Mouse (Mus musculus): Measurements from ENCODE around the gene Ghdc. TPM values are rescaled to one million over a fixed set of nuclear protein-coding genes. Genes with fewer than 3 reads are reported as not detected.
"Not testable (repeated sequence)": the region's sequence is repeated elsewhere in the genome, so short reads cannot be mapped to it uniquely, and the experiment has no call there.

Gene Ghdc
- total RNA-seq, 2 experiments from 2014 or later: 7.3 TPM

DNA sequence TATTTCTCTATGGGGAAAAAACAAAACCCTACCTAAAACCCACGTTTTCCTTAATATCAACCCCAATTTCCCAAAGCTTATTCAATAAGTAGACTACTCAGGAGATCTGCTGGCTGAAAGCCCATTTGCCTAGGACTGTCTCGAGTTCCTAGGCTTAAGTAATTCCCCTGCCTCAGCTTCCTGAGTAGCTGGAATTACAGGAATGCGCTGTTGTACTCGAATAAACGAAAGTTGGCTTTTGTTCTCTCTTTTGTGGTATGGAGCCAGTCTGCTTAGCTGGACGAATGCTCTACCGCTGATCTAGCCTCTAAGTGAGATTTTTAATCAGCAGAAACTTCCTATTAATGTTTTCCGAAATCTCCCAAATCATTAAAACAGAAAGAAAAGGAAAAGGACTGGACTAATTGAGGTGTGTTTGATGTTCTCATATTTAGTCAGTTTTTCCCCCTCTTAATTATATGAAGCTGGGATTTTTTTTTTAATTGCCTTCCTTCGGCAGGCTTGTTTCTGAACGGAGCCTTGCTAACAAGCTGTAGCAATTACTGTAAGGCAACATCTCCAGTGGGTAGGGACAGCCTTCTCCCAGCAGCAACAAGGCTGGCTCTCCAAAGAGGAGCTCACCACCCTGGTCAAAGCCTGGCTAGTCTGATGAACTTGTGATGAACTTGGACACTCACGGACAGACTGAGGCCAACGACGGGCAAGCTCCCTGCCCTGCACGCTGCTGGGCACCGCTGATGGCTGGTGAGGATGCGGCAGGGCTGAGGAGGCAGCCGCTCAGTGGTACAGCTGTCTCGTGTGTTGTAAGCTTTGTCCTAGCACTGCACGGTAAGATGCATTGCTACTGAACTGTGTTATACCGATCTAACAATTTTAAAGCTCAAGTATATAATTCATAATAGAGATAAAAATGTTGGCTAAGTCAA lies 35.9 kb upstream of the Ghdc start:
- no peak for TF ChIP-seq CTCF (IDR thresholded peaks at IDR 0.05)
- DNase-seq (ENCODE audit: extremely low spot score in 1 of 2, low spot score in 2 of 2): no peak
- Histone ChIP-seq H3K27ac (no peak overlapping the region), H3K4me3 (no peak overlapping the region)
- intact Hi-C loops (cut with DNase I): no loop called here

- TF ChIP-seq CTCF (IDR thresholded peaks at IDR 0.05): no peak
- intact Hi-C loops (cut with DNase I): no loop called here
- DNase-seq (ENCODE audit: extremely low spot score in 1 of 2, low spot score in 2 of 2): no peak
Observed at GRCm38 (mm10) chr11:100805535-100805934, 34.8 kb upstream of the Ghdc start.

GRCm38 (mm10) chr11:100804409-100804808 lies 33.7 kb upstream of the Ghdc start:
- no peak for TF ChIP-seq CTCF (IDR thresholded peaks at IDR 0.05)
- no peak overlapping the region for H3K27ac ChIP-seq
- no peak overlapping the region for H3K4me3 ChIP-seq
- DNase-seq (ENCODE audit: extremely low spot score in 1 of 2, low spot score in 2 of 2): no peak
- intact Hi-C loops (cut with DNase I): no loop called here

More at GRCm38 (mm10) chr11:100805535-100805934, 34.8 kb upstream of the Ghdc start:
- no peak overlapping the region for H3K4me3 ChIP-seq
- no peak overlapping the region for H3K27ac ChIP-seq

DNA sequence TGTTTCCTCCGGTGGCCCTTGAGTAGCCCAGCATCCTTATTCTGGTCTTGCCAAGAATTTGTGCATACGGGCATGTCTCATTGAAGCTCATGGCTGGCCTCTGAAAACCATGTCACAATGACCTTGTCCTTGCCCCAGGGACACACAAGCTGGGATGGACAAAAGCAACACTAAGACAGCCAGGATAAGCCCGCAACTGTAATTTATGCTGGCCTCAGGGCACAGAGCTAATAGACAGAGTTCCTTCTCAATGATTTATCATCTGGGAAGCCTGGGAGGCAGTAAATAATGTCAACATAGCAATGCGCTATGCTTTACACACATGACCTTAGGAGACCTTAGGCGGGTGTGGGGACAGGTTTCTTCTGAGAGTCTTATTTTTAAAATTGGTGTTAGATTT lies 28.7 kb upstream of the Ghdc start:
- Histone ChIP-seq H3K27ac (no peak overlapping the region), H3K4me3 (no peak overlapping the region)
- no peak for DNase-seq (ENCODE audit: extremely low spot score in 1 of 2, low spot score in 2 of 2)
- intact Hi-C loops (cut with DNase I): no loop called here
- TF ChIP-seq CTCF (IDR thresholded peaks at IDR 0.05): no peak

GRCm38 (mm10) chr11:100796585-100796984 lies 25.8 kb upstream of the Ghdc start:
- DNase-seq (ENCODE audit: extremely low spot score in 1 of 2, low spot score in 2 of 2): no peak
- Histone ChIP-seq H3K4me3 (no peak overlapping the region), H3K27ac (no peak overlapping the region)
- intact Hi-C loops (cut with DNase I): no loop called here
- TF ChIP-seq CTCF (IDR thresholded peaks at IDR 0.05): no peak

- no peak overlapping the region for H3K4me3 ChIP-seq
- TF ChIP-seq CTCF (IDR thresholded peaks at IDR 0.05): no peak
- no peak for DNase-seq (ENCODE audit: extremely low spot score in 1 of 2, low spot score in 2 of 2)
- intact Hi-C loops (cut with DNase I): no loop called here
- H3K27ac ChIP-seq: no peak overlapping the region
Observed at GRCm38 (mm10) chr11:100795386-100795785, 24.6 kb upstream of the Ghdc start.

- no peak overlapping the region for H3K27ac ChIP-seq
- intact Hi-C loops (cut with DNase I): no loop called here
- no peak for DNase-seq (ENCODE audit: extremely low spot score in 1 of 2, low spot score in 2 of 2)
- no peak for TF ChIP-seq CTCF (IDR thresholded peaks at IDR 0.05)
- no peak overlapping the region for H3K4me3 ChIP-seq
Observed at GRCm38 (mm10) chr11:100791457-100792049, 20.8 kb upstream of the Ghdc start.

GRCm38 (mm10) chr11:100790644-100791043 lies 19.9 kb upstream of the Ghdc start:
- H3K27ac ChIP-seq: not testable (repeated sequence)

GRCm38 (mm10) chr11:100789702-100790101 lies 18.9 kb upstream of the Ghdc start:
- Histone ChIP-seq H3K4me3 (no peak overlapping the region), H3K27ac (no peak overlapping the region)
- no peak for DNase-seq (ENCODE audit: extremely low spot score in 1 of 2, low spot score in 2 of 2)
- intact Hi-C loops (cut with DNase I): no loop called here
- no peak for TF ChIP-seq CTCF (IDR thresholded peaks at IDR 0.05)

More at GRCm38 (mm10) chr11:100790644-100791043, 19.9 kb upstream of the Ghdc start:
- H3K4me3 ChIP-seq; DNase-seq (ENCODE audit: extremely low spot score in 1 of 2, low spot score in 2 of 2); intact Hi-C loops (cut with DNase I): not testable (repeated sequence)

DNA sequence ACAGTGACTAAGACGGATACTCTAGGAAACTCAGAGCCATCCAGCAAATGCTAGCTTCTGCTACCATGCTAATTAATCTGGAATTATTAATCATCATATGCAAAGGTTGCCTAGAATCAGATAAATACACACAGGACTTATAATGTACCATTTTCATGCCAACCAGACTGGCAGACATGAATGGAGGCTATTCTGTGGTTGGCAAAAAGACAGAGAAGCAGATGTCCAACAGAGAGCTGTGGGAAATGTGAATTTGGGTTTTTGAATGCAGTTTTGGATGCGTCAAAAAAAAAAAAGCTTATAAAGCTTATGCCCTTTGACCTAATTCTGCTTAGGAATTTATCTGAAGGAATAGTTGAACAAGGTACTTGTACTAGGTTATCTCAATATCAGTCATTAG lies 15.0 kb upstream of the Ghdc start:
- Histone ChIP-seq H3K4me3 (no peak overlapping the region), H3K27ac (no peak overlapping the region)
- DNase-seq (ENCODE audit: extremely low spot score in 1 of 2, low spot score in 2 of 2): no peak
- no peak for TF ChIP-seq CTCF (IDR thresholded peaks at IDR 0.05)
- intact Hi-C loops (cut with DNase I): no loop called here

DNA sequence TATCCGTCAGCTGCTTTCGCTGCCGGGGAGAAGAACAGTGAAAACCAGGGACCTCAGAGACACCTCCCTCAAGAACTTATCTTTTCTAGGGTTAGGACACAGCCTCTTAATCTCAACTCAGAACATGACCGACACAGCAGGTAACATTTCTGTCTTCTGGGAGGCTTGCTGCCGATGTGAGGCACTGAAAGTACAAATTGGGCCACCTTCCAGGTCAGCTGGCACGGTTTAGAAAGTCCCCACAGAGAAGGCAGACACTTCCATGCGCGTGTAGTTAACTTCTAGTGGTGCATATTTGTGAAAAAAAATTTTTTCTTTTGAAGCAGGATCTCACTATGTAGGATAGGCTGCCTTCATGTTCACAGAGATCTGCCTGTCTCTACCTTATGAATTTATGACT lies 13.5 kb upstream of the Ghdc start:
- intact Hi-C loops (cut with DNase I): no loop called here
- H3K27ac ChIP-seq: no peak overlapping the region
- no peak for TF ChIP-seq CTCF (IDR thresholded peaks at IDR 0.05)
- H3K4me3 ChIP-seq: no peak overlapping the region
- no peak for DNase-seq (ENCODE audit: extremely low spot score in 1 of 2, low spot score in 2 of 2)

DNA sequence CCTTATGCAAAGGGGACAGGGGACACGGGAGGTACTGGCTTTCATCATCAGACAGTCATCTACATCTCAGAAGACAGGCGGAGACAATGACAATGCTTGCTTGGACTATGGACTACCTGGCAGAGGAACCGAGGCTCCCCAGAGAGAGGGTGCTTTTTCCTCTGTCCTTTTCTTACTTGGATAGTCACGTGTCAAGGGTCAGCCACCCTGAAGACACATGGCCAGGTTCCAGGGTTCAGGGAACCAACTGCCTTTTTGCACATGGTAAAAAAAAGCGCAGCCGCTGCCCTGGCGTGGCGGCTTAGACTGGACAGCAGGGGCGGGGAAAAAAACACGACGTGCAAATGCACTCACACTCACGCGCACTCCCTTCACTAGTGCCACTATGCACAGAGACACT lies 11.8 kb upstream of the Ghdc start:
- intact Hi-C loops (cut with DNase I): no loop called here

More for the DNA sequence above, 11.8 kb upstream of the Ghdc start:
- Histone ChIP-seq H3K4me3 (no peak overlapping the region), H3K27ac (no peak overlapping the region)
- no peak for TF ChIP-seq CTCF (IDR thresholded peaks at IDR 0.05)
- no peak for DNase-seq (ENCODE audit: extremely low spot score in 1 of 2, low spot score in 2 of 2)
